Mouse (Mus musculus) hindbrain, embryonic 10.5 days (tissue): ENCODE measurements around the gene Bsn. TPM values are rescaled to one million over a fixed set of nuclear protein-coding genes. Genes with fewer than 3 reads are reported as not detected.
"Not testable (repeated sequence)": the region's sequence is repeated elsewhere in the genome, so short reads cannot be mapped to it uniquely, and the experiment has no call there.

Source experiments
- DNase-seq: peaks from one replicate; pipeline ENCODE4 v3.0.0-alpha.2; 2017; ENCODE audit warnings: low spot score
- H3K27ac ChIP-seq: fragments of 300-500 bp; sonication (generic); 2 replicates; pipeline ENCODE4 v1.5.1; 2016; ENCODE audit warnings: mild to moderate bottlenecking, moderate library complexity
- H3K27me3 ChIP-seq: fragments of 300-500 bp; sonication (generic); 2 replicates; pipeline ENCODE4 v1.6.1; 2016; ENCODE audit warnings: mild to moderate bottlenecking; ENCODE audit not compliant: poor library complexity, insufficient read depth, severe bottlenecking
- H3K36me3 ChIP-seq: fragments of 300-500 bp; sonication (generic); 2 replicates; pipeline ENCODE4 v1.6.1; 2016; ENCODE audit warnings: mild to moderate bottlenecking, moderate library complexity
- H3K4me1 ChIP-seq: fragments of 300-500 bp; sonication (generic); replicated peaks from 2 replicates; pipeline ENCODE4 v1.6.1; 2016; ENCODE audit warnings: mild to moderate bottlenecking
- H3K4me3 ChIP-seq: fragments of 300-500 bp; sonication (generic); 2 replicates; pipeline ENCODE4 v1.5.1; 2016; ENCODE audit warnings: mild to moderate bottlenecking, moderate library complexity
- H3K9me3 ChIP-seq: fragments of 300-500 bp; sonication (generic); 2 replicates; pipeline ENCODE4 v1.6.1; 2016; ENCODE audit warnings: mild to moderate bottlenecking, moderate library complexity
- WGBS: fragments of 180-500 bp; shearing (Covaris S2); methylation state at CpG from one replicate; pipeline ENCODE4 v1.1.7; 2016; 5-methylcytosine and 5-hydroxymethylcytosine counted together
- polyA plus RNA-seq: library from polyadenylated mRNA; unstranded; fragments of >200 nt; fragmentation: Nextera tagmentation; extraction: Ambion mirVana; gene quantifications from 2 replicates; pipeline ENCODE4 v1.2.1, GENCODE M21; 2016

Bsn gene
- polyA plus RNA-seq, 1 experiment from 2014 or later: 2.4 TPM

- H3K9me3 ChIP-seq: no peaks in the 10 kb centered on the region
- H3K27ac ChIP-seq: no peak overlapping the region
- H3K4me1 ChIP-seq: 0 out of 2 replicates have a peak, but pooled peaks cover 5% of the 10 kb centered on the region
- H3K4me3 ChIP-seq: no peak overlapping the region
- WGBS: 89% methylated on average over 10 of the region's 10 CpGs
- no peak for DNase-seq
- H3K27me3 ChIP-seq: no peaks in the 10 kb centered on the region
- peaks cover 15% of the 10 kb centered on the region for H3K36me3 ChIP-seq
These were observed 48.8 kb downstream of the Bsn start for GRCm38 (mm10) chr9:108141387-108141786.

- Histone ChIP-seq H3K4me3 (no peak overlapping the region), H3K27me3 (no peaks in the 10 kb centered on the region), H3K4me1 (0 out of 2 replicates have a peak, but pooled peaks cover 5% of the 10 kb centered on the region), H3K36me3 (peaks cover 15% of the 10 kb centered on the region), H3K9me3 (no peaks in the 10 kb centered on the region), H3K27ac (no peak overlapping the region)
- no peak for DNase-seq
- 83% methylated on average over 7 of the region's 7 CpGs for WGBS
These were observed 50.1 kb downstream of the Bsn start for GRCm38 (mm10) chr9:108139963-108140695.

- 0 out of 2 replicates have a peak, but pooled peaks cover 5% of the 10 kb centered on the region for H3K4me1 ChIP-seq
- H3K9me3 ChIP-seq: no peaks in the 10 kb centered on the region
- no peak overlapping the region for H3K4me3 ChIP-seq
- no peak for DNase-seq
- H3K36me3 ChIP-seq: peaks cover 15% of the 10 kb centered on the region
- WGBS: 89% methylated on average over 17 of the region's 17 CpGs
- H3K27me3 ChIP-seq: no peaks in the 10 kb centered on the region
- no peak overlapping the region for H3K27ac ChIP-seq
These were observed 50.8 kb downstream of the Bsn start for GRCm38 (mm10) chr9:108139169-108139962.

- H3K9me3 ChIP-seq: no peaks in the 10 kb centered on the region
- peaks cover 5% of the 10 kb centered on the region; the same call in 1 of the 2 replicates for H3K4me1 ChIP-seq
- peaks cover 15% of the 10 kb centered on the region for H3K36me3 ChIP-seq
- H3K27ac ChIP-seq: no peak overlapping the region
- no peaks in the 10 kb centered on the region for H3K27me3 ChIP-seq
- no peak for DNase-seq
- WGBS: 75% methylated on average over 6 of the region's 6 CpGs
- H3K4me3 ChIP-seq: no peak overlapping the region
These were observed 52.1 kb downstream of the Bsn start for GRCm38 (mm10) chr9:108138118-108138517.

GRCm38 (mm10) chr9:108137523-108137922 is 52.7 kb downstream of the Bsn start:
- Histone ChIP-seq H3K9me3 (no peaks in the 10 kb centered on the region), H3K4me1 (peaks cover 5% of the 10 kb centered on the region; the same call in 1 of the 2 replicates), H3K36me3 (peaks cover 15% of the 10 kb centered on the region), H3K27me3 (no peaks in the 10 kb centered on the region), H3K4me3 (no peak overlapping the region), H3K27ac (no peak overlapping the region)
- 58% methylated on average over 17 of the region's 17 CpGs for WGBS
- no peak for DNase-seq

- no peaks in the 10 kb centered on the region for H3K27me3 ChIP-seq
- no peak overlapping the region for H3K4me3 ChIP-seq
- WGBS: 87% methylated on average over 6 of the region's 6 CpGs
- H3K36me3 ChIP-seq: peaks cover 15% of the 10 kb centered on the region
- no peak for DNase-seq
- H3K27ac ChIP-seq: no peak overlapping the region
- peaks cover 5% of the 10 kb centered on the region; the same call in 1 of the 2 replicates for H3K4me1 ChIP-seq
- no peaks in the 10 kb centered on the region for H3K9me3 ChIP-seq
These were observed 53.2 kb downstream of the Bsn start for GRCm38 (mm10) chr9:108136930-108137462.

GRCm38 (mm10) chr9:108136225-108136624 is 54.0 kb downstream of the Bsn start:
- Histone ChIP-seq H3K9me3 (no peaks in the 10 kb centered on the region), H3K27me3 (no peaks in the 10 kb centered on the region), H3K4me1 (peaks cover 5% of the 10 kb centered on the region; the same call in 1 of the 2 replicates), H3K4me3 (no peak overlapping the region), H3K27ac (no peak overlapping the region), H3K36me3 (peaks cover 15% of the 10 kb centered on the region)
- DNase-seq: peak; percentile 26
- 31% methylated on average over 1 of the region's 1 CpGs for WGBS

- WGBS: 92% methylated on average over 3 of the region's 3 CpGs
- H3K4me1 ChIP-seq, H3K9me3 ChIP-seq, H3K27me3 ChIP-seq, H3K4me3 ChIP-seq, H3K27ac ChIP-seq, DNase-seq: not testable (repeated sequence)
- peaks cover 15% of the 10 kb centered on the region for H3K36me3 ChIP-seq
These were observed 54.5 kb downstream of the Bsn start for GRCm38 (mm10) chr9:108135679-108136078.

- H3K9me3 ChIP-seq: no peaks in the 10 kb centered on the region
- H3K4me1 ChIP-seq: peaks cover 7% of the 10 kb centered on the region; the same call in 1 of the 2 replicates
- H3K27me3 ChIP-seq: no peaks in the 10 kb centered on the region
- H3K27ac ChIP-seq: no peak overlapping the region
- DNase-seq: no peak
- WGBS: 71% methylated on average over 1 of the region's 1 CpGs
- peaks cover 5% of the 10 kb centered on the region; the same call in 1 of the 2 replicates for H3K36me3 ChIP-seq
- no peak overlapping the region for H3K4me3 ChIP-seq
These were observed 56.7 kb downstream of the Bsn start for GRCm38 (mm10) chr9:108133478-108133877.

- peaks cover 5% of the 10 kb centered on the region; the same call in 1 of the 2 replicates for H3K4me1 ChIP-seq
- no peaks in the 10 kb centered on the region for H3K9me3 ChIP-seq
- no peak for DNase-seq
- peaks cover 5% of the 10 kb centered on the region; the same call in 1 of the 2 replicates for H3K36me3 ChIP-seq
- no peak overlapping the region for H3K27ac ChIP-seq
- WGBS: 93% methylated on average over 3 of the region's 3 CpGs
- no peak overlapping the region for H3K4me3 ChIP-seq
- no peaks in the 10 kb centered on the region for H3K27me3 ChIP-seq
These were observed 57.8 kb downstream of the Bsn start for GRCm38 (mm10) chr9:108132373-108132772.

- H3K27me3 ChIP-seq: no peaks in the 10 kb centered on the region
- no peak overlapping the region for H3K27ac ChIP-seq
- H3K36me3 ChIP-seq: 0 out of 2 replicates have a peak, but pooled peaks cover under 1% of the 10 kb centered on the region
- H3K9me3 ChIP-seq: no peaks in the 10 kb centered on the region
- WGBS: 86% methylated on average over 5 of the region's 5 CpGs
- no peak overlapping the region for H3K4me3 ChIP-seq
- H3K4me1 ChIP-seq: peaks cover 2% of the 10 kb centered on the region; the same call in 1 of the 2 replicates
- DNase-seq: no peak
These were observed 58.7 kb downstream of the Bsn start for GRCm38 (mm10) chr9:108131502-108131901.

GRCm38 (mm10) chr9:108129042-108129948 is 60.9 kb downstream of the Bsn start:
- peaks cover 6% of the 10 kb centered on the region; the same call in 1 of the 2 replicates for H3K4me1 ChIP-seq
- DNase-seq: no peak
- H3K4me3 ChIP-seq: no peak overlapping the region
- no peaks in the 10 kb centered on the region for H3K27me3 ChIP-seq
- no peaks in the 10 kb centered on the region for H3K9me3 ChIP-seq
- H3K36me3 ChIP-seq: peaks cover 12% of the 10 kb centered on the region
- 85% methylated on average over 13 of the region's 13 CpGs for WGBS
- no peak overlapping the region for H3K27ac ChIP-seq
